Mouse (Mus musculus) midbrain, embryonic 12.5 days (tissue): ENCODE measurements around the gene Sox30. TPM values are rescaled to one million over a fixed set of nuclear protein-coding genes. Genes with fewer than 3 reads are reported as not detected.
A peak's percentile ranks its signal among the peaks of the same experiment; 100 is the strongest.
"Not testable (repeated sequence)": the region's sequence is repeated elsewhere in the genome, so short reads cannot be mapped to it uniquely, and the experiment has no call there.

Source experiments
- ATAC-seq: fragments of 200-750 bp; cut with Nextera tagmentation; 2 replicates; pipeline ENCODE4 v1.8.0; 2017; ENCODE audit warnings: low read depth, moderate TSS enrichment, moderate library complexity; ENCODE audit not compliant: low FRiP score
- H3K27ac ChIP-seq: fragments of 300-500 bp; sonication (generic); replicated peaks from 2 replicates; pipeline ENCODE4 v1.5.1; 2016; ENCODE audit warnings: mild to moderate bottlenecking
- H3K27me3 ChIP-seq: fragments of 300-500 bp; sonication (generic); 2 replicates; pipeline ENCODE4 v1.6.1; 2016; ENCODE audit warnings: mild to moderate bottlenecking
- H3K36me3 ChIP-seq: fragments of 300-500 bp; sonication (generic); 2 replicates; pipeline ENCODE4 v1.6.1; 2016
- H3K4me1 ChIP-seq: fragments of 300-500 bp; sonication (generic); 2 replicates; pipeline ENCODE4 v1.6.1; 2016
- H3K4me2 ChIP-seq: fragments of 300-500 bp; sonication (generic); replicated peaks from 2 replicates; pipeline ENCODE4 v1.6.1; 2016; ENCODE audit warnings: mild to moderate bottlenecking, moderate library complexity
- H3K4me3 ChIP-seq: fragments of 300-500 bp; sonication (generic); 2 replicates; pipeline ENCODE4 v1.5.1; 2016; ENCODE audit warnings: mild to moderate bottlenecking
- H3K9ac ChIP-seq: fragments of 300-500 bp; sonication (generic); replicated peaks from 2 replicates; pipeline ENCODE4 v1.6.1; 2016; ENCODE audit warnings: mild to moderate bottlenecking, moderate library complexity
- H3K9me3 ChIP-seq: fragments of 300-500 bp; sonication (generic); 2 replicates; pipeline ENCODE4 v1.6.1; 2016; ENCODE audit warnings: mild to moderate bottlenecking
- WGBS: fragments of 180-500 bp; shearing (Covaris S2); methylation state at CpG from one replicate; pipeline ENCODE4 v1.1.7; 2016; 5-methylcytosine and 5-hydroxymethylcytosine counted together
- polyA plus RNA-seq: library from polyadenylated mRNA; unstranded; fragments of >200 nt; fragmentation: Nextera tagmentation; extraction: Ambion mirVana; gene quantifications from 2 replicates; pipeline ENCODE4 v1.2.1, GENCODE M21; 2016

Gene Sox30
- polyA plus RNA-seq, 1 experiment from 2014 or later: 0.37 TPM

DNA sequence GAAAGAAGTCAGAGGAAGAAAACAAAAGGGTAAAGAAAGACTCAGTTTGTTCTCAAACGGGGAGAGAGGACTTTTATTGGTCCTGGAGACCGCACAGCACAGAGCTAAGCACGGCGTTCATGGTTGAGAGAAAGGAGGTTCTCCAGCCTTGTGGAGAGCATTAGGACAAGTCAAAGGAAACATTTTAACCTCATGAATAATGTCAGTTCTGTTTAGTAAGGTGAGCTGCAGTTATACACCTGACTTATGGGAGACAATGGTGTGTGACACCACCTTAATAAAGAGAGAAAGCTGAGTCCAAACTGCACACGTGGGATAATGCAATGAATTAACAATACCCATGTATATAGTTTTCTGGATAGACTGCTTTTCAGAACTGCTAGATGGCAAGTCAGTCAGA is 64.7 kb downstream of the Sox30 start:
- Histone ChIP-seq H3K9me3 (no peaks in the 10 kb centered on the region), H3K9ac (no peak overlapping the region), H3K27ac (no peak overlapping the region), H3K4me3 (no peak overlapping the region), H3K27me3 (no peaks in the 10 kb centered on the region), H3K4me1 (no peaks in the 10 kb centered on the region), H3K36me3 (no peaks in the 10 kb centered on the region), H3K4me2 (no peak overlapping the region)
- ATAC-seq: no peak
- 89% methylated on average over 5 of the region's 5 CpGs for WGBS

DNA sequence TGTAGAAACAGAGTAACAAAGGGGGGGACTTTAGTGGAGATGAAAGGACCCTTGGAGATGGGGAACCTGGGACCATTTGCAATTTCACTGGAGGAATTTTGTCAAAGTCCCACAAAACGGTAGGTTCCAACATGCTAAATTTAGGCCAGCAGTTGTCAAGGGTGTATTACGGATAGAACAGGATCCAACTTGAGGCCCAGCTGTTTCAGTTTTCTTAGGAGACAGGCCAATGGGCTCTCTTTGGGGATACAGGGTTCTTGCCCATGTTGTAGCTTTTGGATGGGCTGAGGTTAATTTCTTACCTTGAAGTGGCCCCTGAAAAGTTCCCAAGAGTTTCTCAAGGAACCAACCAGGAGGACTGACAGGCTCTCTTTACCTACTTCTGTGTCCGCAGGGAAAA is 67.2 kb downstream of the Sox30 start:
- H3K4me2 ChIP-seq: no peak overlapping the region
- WGBS: 94% methylated on average over 3 of the region's 3 CpGs
- no peaks in the 10 kb centered on the region for H3K4me1 ChIP-seq
- H3K27me3 ChIP-seq: no peaks in the 10 kb centered on the region
- no peaks in the 10 kb centered on the region for H3K9me3 ChIP-seq
- ATAC-seq: no peak
- no peak overlapping the region for H3K9ac ChIP-seq
- H3K36me3 ChIP-seq: no peaks in the 10 kb centered on the region
- H3K27ac ChIP-seq: no peak overlapping the region
- H3K4me3 ChIP-seq: no peak overlapping the region

DNA sequence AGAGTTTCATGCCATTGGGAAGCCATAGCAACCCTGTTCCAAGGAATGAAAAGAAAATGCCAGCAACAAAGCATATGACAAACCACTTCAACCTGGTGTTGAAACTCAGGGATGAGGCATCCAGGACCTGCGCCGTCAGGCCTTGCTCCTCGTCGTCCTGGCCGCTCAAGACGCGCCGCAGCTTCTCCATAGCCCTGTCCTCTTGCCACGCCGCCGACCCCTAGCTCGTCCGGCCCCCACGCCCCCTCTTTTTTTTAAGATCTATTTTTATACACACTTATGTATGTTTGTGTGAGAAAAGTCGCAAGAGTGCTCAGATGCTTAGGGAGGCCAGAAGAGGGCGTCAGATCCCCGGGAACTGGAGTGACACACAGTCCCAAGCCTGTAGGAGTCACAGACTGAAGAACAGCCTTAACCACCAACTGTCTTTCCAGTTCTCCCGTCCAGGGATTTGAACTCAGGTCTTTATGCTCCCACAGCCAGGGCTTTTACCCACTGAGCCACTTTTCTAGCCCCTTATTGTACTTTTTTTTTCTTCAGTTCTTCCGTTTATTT is 72.1 kb downstream of the Sox30 start, which contains the start of gene Gm12166:
Gene Gm12166, minus strand, starts transcription at position 217 of the 555 bp plus-strand sequence.
- H3K4me3 ChIP-seq, H3K27me3 ChIP-seq, H3K36me3 ChIP-seq, ATAC-seq, H3K9me3 ChIP-seq, H3K27ac ChIP-seq, H3K9ac ChIP-seq, H3K4me2 ChIP-seq: not testable (repeated sequence)
- H3K4me1 ChIP-seq: peaks cover 15% of the 10 kb centered on the region
- WGBS: 30% methylated on average over 19 of the region's 19 CpGs

DNA sequence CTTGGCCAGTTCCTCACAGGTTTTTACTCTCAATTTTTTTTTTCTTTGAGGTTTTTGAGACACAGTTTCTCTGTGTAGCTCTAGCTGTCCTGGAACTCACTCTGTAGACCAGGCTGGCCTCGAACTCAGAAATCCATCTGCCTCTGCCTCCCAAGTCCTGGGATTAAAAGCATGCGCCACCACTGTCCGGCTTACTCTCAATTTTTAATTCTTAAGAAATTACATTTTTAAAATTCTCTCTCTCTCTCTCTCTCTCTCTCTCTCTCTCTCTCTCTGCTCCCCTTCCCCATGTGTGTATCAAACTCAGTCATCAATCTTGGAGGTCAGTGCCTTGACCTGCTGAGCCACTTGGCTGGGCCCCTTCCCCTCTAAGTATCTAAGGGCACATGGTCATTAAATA is 73.3 kb downstream of the Sox30 start:
- not testable (repeated sequence) for H3K36me3 ChIP-seq, H3K4me2 ChIP-seq, H3K4me3 ChIP-seq, H3K9me3 ChIP-seq, H3K27ac ChIP-seq, ATAC-seq, H3K27me3 ChIP-seq, H3K9ac ChIP-seq
- H3K4me1 ChIP-seq: peaks cover 17% of the 10 kb centered on the region
- WGBS: 92% methylated on average over 3 of the region's 3 CpGs

DNA sequence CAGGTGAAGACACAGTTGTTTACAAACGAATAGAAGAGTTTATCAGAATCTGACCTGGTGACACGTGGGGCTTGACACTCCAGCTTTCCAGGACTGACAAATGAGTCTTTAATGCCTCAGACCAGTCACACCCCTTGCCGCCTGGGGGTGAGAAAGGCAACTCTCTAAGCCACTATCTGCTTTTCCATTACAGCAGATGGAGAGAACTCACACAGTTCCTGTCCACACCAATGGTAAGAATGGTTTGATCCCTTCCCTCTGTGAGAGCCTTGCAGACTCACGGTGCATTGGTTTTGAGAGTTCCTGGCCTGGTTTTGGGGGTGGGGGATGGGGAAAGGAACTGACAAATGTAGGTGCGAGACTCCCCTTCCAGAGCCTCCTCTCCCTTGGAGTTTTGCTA is 74.2 kb downstream of the Sox30 start:
- no peak for ATAC-seq

DNA sequence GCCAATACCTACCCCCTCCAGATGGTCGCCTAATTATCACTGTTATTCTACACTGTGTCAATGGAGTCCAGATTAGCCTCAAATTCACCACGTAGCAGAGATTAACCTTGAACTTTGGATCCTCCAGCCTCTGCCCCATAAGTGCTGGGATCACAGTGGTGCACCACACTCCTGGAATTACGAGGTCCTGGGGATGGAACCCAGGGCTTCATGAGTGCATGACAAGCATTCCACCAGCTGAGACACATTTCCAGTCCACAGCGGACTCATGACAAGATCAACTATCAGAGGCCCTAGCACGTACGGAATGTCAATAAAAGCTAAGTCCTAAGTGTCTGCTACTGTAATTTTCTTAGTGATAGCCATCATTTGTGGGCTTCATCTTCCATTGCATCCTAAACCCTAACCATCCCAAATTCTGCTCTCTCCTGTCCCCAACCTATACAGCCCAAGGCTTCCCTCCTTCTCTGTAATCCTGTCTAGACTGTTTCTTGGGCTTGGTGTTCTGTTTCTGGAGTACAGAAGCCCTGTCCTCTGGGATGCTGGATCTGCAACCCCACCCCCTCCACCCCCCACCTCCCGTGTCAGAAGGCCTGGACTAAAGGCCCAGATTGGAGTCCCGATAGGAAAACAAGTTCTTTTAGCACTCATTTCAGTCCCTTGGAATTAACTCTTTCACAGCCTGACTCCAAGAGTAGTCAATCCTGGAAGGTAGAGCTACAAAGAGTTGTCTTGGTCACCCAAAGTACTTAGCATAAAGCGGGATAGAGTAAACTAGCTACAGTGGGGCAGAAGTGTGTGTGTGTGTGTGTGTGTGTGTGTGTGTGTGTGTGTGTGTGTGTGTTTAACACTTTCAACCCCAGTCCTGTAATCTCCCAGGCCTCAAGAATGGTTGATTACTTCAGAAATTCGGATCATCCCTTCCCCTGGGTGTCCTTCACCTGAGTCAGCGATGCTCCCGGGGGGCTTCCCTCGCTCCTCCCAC is 75.1 kb downstream of the Sox30 start:
- peaks cover 5% of the 10 kb centered on the region; the same call in 1 of the 2 replicates for H3K27me3 ChIP-seq
- H3K4me1 ChIP-seq: peaks cover 17% of the 10 kb centered on the region
- WGBS: 21% methylated on average over 13 of the region's 13 CpGs
- H3K27ac ChIP-seq: peak overlapping the region; percentile 92
- H3K9ac ChIP-seq: peak overlapping the region; percentile 75
- peak overlapping the region; percentile 66 for H3K4me3 ChIP-seq
- ATAC-seq: peak; percentile 55
- peak overlapping the region; percentile 64 for H3K4me2 ChIP-seq
- no peaks in the 10 kb centered on the region for H3K9me3 ChIP-seq
- H3K36me3 ChIP-seq: no peaks in the 10 kb centered on the region

More for the DNA sequence above, 74.2 kb downstream of the Sox30 start:
- no peaks in the 10 kb centered on the region for H3K9me3 ChIP-seq
- H3K27me3 ChIP-seq: peaks cover 5% of the 10 kb centered on the region; the same call in 1 of the 2 replicates
- 60% methylated on average over 5 of the region's 5 CpGs for WGBS
- H3K27ac ChIP-seq: no peak overlapping the region
- H3K4me1 ChIP-seq: peaks cover 17% of the 10 kb centered on the region
- H3K4me2 ChIP-seq: no peak overlapping the region
- no peak overlapping the region for H3K4me3 ChIP-seq
- no peaks in the 10 kb centered on the region for H3K36me3 ChIP-seq
- no peak overlapping the region for H3K9ac ChIP-seq

DNA sequence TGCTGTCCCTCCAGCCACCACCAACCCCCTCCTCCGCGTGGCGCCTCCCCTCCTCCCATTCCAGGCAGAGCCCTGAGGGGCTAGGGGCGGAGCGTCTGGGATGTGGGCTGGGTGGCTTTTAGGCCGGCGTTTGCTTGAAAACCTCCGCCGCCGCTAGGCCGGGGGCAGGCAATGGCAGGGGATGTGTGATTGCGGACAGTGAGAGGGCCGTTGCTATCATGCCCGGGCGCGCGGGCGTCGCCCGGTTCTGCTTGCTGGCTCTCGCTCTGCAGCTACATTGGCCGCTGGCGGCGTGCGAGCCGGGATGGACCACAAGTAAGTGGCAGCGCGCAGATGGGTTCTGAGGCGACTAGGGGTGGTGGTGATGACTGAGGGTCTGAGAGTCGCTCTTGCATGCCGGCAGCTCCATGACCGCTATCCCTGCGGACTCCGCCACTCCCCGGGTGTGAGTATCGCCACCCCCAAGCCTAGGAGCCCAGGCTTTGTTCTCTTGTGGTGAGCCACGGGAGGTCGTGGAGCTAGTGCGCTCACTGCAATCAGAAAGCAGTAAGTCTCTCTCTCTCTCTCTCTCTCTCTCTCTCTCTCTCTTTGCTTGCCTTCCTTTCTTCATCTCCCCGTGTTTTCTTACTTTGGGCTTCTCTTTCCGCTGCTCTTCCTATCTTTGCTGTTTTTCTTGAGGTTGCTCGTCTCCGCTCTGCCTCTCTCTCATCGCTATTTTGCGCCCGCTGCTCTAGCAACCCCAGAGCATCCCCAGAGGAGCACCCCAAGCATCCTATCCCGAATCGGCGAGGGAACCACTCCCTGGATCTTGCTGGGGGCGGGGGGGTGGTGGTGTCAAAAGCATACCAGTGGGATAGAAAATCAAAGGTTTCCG is 76.0 kb downstream of the Sox30 start, which contains the start of gene Adam19:
Gene Adam19, plus strand, starts transcription at position 97 of the 874 bp plus-strand sequence.
- Histone ChIP-seq H3K4me3 (peak within 1 kb of the TSS; percentile 66), H3K4me2 (peak within 1 kb of the TSS; percentile 64), H3K9ac (peak within 1 kb of the TSS; percentile 75), H3K27ac (peak within 1 kb of the TSS; percentile 92), H3K27me3 (peaks cover 5% of the 10 kb centered on the region; the same call in 1 of the 2 replicates), H3K36me3 (no peaks in the 10 kb centered on the region), H3K4me1 (peaks cover 17% of the 10 kb centered on the region), H3K9me3 (no peaks in the 10 kb centered on the region)
- under 1% methylated on average over 51 of the region's 51 CpGs for WGBS
- ATAC-seq: peak; percentile 88

DNA sequence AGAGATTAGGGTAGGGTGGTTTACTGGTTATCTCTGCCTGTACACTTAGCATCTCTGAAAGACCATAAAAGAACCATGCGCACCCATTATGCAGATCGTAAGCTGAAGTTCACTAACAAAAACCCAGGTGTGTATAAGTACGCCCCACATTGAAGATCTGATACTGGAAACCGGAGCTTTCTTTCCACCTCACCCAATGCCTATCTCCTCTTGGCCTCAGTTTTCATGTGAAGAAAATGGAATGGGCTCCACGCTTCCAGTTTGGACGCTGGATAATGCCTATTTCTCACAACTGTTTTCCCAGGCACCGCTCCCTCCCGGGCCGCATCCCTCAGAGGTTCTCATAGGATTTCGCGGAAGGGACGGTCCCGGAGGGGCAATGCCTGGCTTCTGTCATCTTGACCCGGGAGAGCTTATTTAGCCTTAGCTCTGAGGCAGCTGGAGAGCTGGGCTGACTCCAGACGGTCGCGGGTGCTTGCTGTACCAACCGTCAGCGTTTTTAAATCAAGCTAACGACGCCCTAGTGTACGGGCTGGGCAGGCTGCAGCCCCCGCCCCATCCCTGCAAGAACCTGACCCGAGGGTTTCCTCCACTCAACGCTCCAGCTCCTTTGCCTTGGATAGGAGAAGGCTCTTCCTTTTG is 76.8 kb downstream of the Sox30 start:
- Histone ChIP-seq H3K27ac (peak overlapping the region; percentile 92), H3K36me3 (peaks cover 1% of the 10 kb centered on the region; the same call in 1 of the 2 replicates), H3K9me3 (no peaks in the 10 kb centered on the region), H3K4me3 (peak overlapping the region; percentile 66), H3K9ac (peak overlapping the region; percentile 75), H3K27me3 (peaks cover 5% of the 10 kb centered on the region; the same call in 1 of the 2 replicates), H3K4me1 (peaks cover 17% of the 10 kb centered on the region), H3K4me2 (peak overlapping the region; percentile 64)
- WGBS: 4% methylated on average over 25 of the region's 25 CpGs
- no peak for ATAC-seq

DNA sequence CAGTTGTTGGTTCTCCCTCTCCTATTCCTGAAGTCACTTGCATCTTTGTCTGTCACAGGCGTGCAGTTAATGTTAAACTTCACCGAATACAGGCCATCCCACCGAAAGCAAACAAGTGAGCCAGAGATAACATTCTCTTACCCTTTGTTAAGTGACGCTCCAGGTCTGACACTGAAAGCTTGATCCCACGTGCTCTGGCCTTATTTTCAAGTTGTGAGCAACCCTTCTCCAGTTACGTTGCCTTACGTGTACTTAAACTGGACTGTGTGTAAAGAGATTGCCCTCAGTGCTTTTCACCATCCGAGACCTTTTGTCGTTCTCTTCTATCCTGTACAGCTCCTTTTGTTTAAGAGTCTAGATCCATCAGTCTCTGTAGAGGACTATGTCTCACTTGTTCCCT is 77.9 kb downstream of the Sox30 start:
- peak overlapping the region; percentile 64; the same call in 1 of the 2 replicates for H3K4me2 ChIP-seq
- ATAC-seq: no peak

DNA sequence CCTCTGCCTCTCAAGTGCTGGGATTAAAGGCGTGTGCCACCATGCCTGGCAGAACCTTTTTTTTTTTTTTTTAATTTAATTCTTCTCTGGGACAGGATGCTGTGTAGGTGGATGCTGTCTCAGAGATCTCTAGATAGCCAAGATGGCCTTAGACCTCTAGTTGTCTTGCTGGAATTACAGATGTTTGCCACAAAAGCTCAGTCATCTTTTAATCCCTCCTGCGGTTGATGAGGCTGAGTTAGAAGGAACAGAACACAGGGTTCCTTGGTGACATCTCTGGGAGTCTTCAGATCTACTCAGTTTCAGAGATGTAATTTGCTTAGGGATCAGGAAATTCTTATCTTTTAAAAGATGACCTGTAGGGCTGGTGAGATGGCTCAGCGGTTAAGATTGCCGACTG is 78.8 kb downstream of the Sox30 start:
- peaks cover 3% of the 10 kb centered on the region; the same call in 1 of the 2 replicates for H3K36me3 ChIP-seq
- no peak overlapping the region for H3K4me3 ChIP-seq
- H3K9me3 ChIP-seq: no peaks in the 10 kb centered on the region
- H3K27me3 ChIP-seq: peaks cover 5% of the 10 kb centered on the region; the same call in 1 of the 2 replicates
- H3K9ac ChIP-seq: no peak overlapping the region
- no peak overlapping the region for H3K4me2 ChIP-seq
- 92% methylated on average over 4 of the region's 4 CpGs for WGBS
- ATAC-seq: no peak
- no peak overlapping the region for H3K27ac ChIP-seq
- peaks cover 17% of the 10 kb centered on the region for H3K4me1 ChIP-seq

More for the DNA sequence above, 77.9 kb downstream of the Sox30 start:
- 0 out of 2 replicates have a peak overlapping the region, but pooled peaks have one; percentile 12 for H3K4me3 ChIP-seq
- H3K36me3 ChIP-seq: peaks cover 3% of the 10 kb centered on the region; the same call in 1 of the 2 replicates
- no peaks in the 10 kb centered on the region for H3K9me3 ChIP-seq
- peaks cover 17% of the 10 kb centered on the region for H3K4me1 ChIP-seq
- 53% methylated on average over 9 of the region's 9 CpGs for WGBS
- peaks cover 5% of the 10 kb centered on the region; the same call in 1 of the 2 replicates for H3K27me3 ChIP-seq
- H3K27ac ChIP-seq: no peak overlapping the region
- H3K9ac ChIP-seq: no peak overlapping the region
